Comparison of ENCODE assay signal across 7 mouse cellular contexts in the genomic region with DNA sequence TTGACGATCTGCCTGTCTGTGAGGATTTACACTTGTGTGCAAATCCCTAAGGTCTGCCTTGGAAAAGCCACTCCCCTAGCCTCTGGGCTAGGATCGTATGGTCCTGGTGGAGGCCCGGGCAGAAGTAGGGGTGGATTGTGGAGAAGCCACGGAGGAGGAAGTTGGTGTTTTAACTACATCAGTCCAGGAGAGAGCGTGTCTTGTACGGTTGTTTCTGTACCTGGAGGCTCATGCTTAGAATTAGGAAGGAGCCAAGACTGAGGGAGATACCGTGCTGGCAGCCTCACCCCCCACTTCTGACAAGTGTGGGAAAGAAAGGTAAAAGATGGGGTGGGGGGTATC. TPM values are rescaled to one million over a fixed set of nuclear protein-coding genes. Genes with fewer than 3 reads are reported as not detected.
A peak's percentile ranks its signal among the peaks of the same experiment; 100 is the strongest.
DNase-seq lines count a peak whose midpoint lies in the region; ATAC-seq and TF ChIP-seq lines count a peak whose summit lies in the region.

No protein-coding gene starts in this region.

- WGBS in hindbrain, embryonic 15.5 days = 31% methylated on average over 7 of the region's 7 CpGs
- WGBS in hindbrain, embryonic 16.5 days = 33% methylated on average over 7 of the region's 7 CpGs
- WGBS in limb, embryonic 11.5 days = 16% methylated on average over 7 of the region's 7 CpGs

- DNase-seq in ES-E14 (ENCODE audit: low read depth, low spot score) = no peak
- DNase-seq in limb, embryonic 11.5 days (ENCODE audit: low spot score) = no peak
- DNase-seq in adrenal gland, postnatal 4 days (ENCODE audit: low spot score in 2 of 2) = no peak

- H3K9ac ChIP-seq in hindbrain, embryonic 15.5 days = no peak overlapping the region
- no peak overlapping the region for H3K9ac ChIP-seq in hindbrain, embryonic 16.5 days (ENCODE audit: low read depth, low read length)
- peak overlapping the region; percentile 1; the same call in 1 of the 2 replicates for H3K9ac ChIP-seq in ES-E14 (ENCODE audit: insufficient read depth, low read depth, low read length, poor library complexity, severe bottlenecking)
- H3K9ac ChIP-seq in limb, embryonic 11.5 days (ENCODE audit: low read length) = no peak overlapping the region

- no peak overlapping the region for H3K27ac ChIP-seq in hindbrain, embryonic 15.5 days (replicated peaks)
- H3K27ac ChIP-seq in hindbrain, embryonic 16.5 days (ENCODE audit: low read depth, low read length) = no peak overlapping the region
- peak overlapping the region; percentile 79 for H3K27ac ChIP-seq in ES-E14 (ENCODE audit: insufficient read depth, low read depth, low read length, poor library complexity, severe bottlenecking)
- H3K27ac ChIP-seq in limb, embryonic 11.5 days (replicated peaks; ENCODE audit: low read depth, low read length) = no peak overlapping the region

- H3K4me3 ChIP-seq in hindbrain, embryonic 15.5 days = no peak overlapping the region
- H3K4me3 ChIP-seq in hindbrain, embryonic 16.5 days (ENCODE audit: low read length) = no peak overlapping the region
- H3K4me3 ChIP-seq in E14TG2a.4 (replicated peaks; ENCODE audit: low read length) (peak overlapping the region; percentile 67), ES-E14 (ENCODE audit: insufficient read depth in 1 of 2, low read depth in 1 of 2, low read length in 2 of 2, poor library complexity in 1 of 2, severe bottlenecking in 1 of 2) (peak overlapping the region in 1 of 2 experiments; percentile 47; a peak in 3 of 4 replicates)
- H3K4me3 ChIP-seq in limb, embryonic 11.5 days (ENCODE audit: low read depth, low read length) = no peak overlapping the region

- peaks cover 12% of the 10 kb centered on the region for H3K27me3 ChIP-seq in hindbrain, embryonic 15.5 days
- H3K27me3 ChIP-seq in hindbrain, embryonic 16.5 days (replicated peaks; ENCODE audit: control insufficient read depth, insufficient read depth, low read length) = peaks cover 2% of the 10 kb centered on the region; the same call in 1 of the 2 replicates
- peaks cover 4% of the 10 kb centered on the region; the same call in 1 of the 2 replicates for H3K27me3 ChIP-seq in E14TG2a.4 (ENCODE audit: insufficient read depth, low read length)
- H3K27me3 ChIP-seq in limb, embryonic 11.5 days (ENCODE audit: control insufficient read depth, insufficient read depth, low read length) = no peaks in the 10 kb centered on the region

- ATAC-seq in hindbrain, embryonic 15.5 days (ENCODE audit: low FRiP score, low read depth) = no peak
- ATAC-seq in hindbrain, embryonic 16.5 days = no peak
- ATAC-seq in limb, embryonic 11.5 days (ENCODE audit: insufficient number of reproducible peaks, low FRiP score, low TSS enrichment, low read depth) = no peak
- ATAC-seq in CD4-positive, CD25-positive, alpha-beta regulatory T cell, adult 4 months = no peak

- in situ Hi-C loops in ES-E14 (cut with MboI; ENCODE audit: low sequenced_read_pairs in 2 of 2, unreplicated experiment in 2 of 2) = no loop called here

- H3K4me1 ChIP-seq in hindbrain, embryonic 15.5 days (replicated peaks) = peaks cover 24% of the 10 kb centered on the region
- H3K4me1 ChIP-seq in hindbrain, embryonic 16.5 days (ENCODE audit: control insufficient read depth, insufficient read depth, low read depth, low read length) = peaks cover 11% of the 10 kb centered on the region
- H3K4me1 ChIP-seq in E14TG2a.4 (replicated peaks; ENCODE audit: low read depth, low read length) (peaks cover 70% of the 10 kb centered on the region), ES-E14 (ENCODE audit: control insufficient read depth in 2 of 2, insufficient read depth in 2 of 2, low read length in 2 of 2, poor library complexity in 1 of 2) (peaks cover 8 to 32% of the 10 kb centered on the region in 2 experiments)
- peaks cover 26% of the 10 kb centered on the region for H3K4me1 ChIP-seq in limb, embryonic 11.5 days (ENCODE audit: control insufficient read depth, insufficient read depth, low read length)

- H3K9me3 ChIP-seq in hindbrain, embryonic 15.5 days = no peaks in the 10 kb centered on the region
- H3K9me3 ChIP-seq in hindbrain, embryonic 16.5 days (ENCODE audit: control insufficient read depth, low read length) = no peaks in the 10 kb centered on the region
- H3K9me3 ChIP-seq in E14TG2a.4 (ENCODE audit: low read length) (no peaks in the 10 kb centered on the region), ES-E14 (ENCODE audit: control insufficient read depth, insufficient read depth, low read depth, low read length) (no peaks in the 10 kb centered on the region)
- no peaks in the 10 kb centered on the region for H3K9me3 ChIP-seq in limb, embryonic 11.5 days (ENCODE audit: control insufficient read depth, low read length)

- TF ChIP-seq CTCF in E14TG2a.4 (conservative IDR thresholded peaks at IDR 0.05; ENCODE audit: low read length) = no peak

- peak overlapping the region; percentile 51; the same call in 1 of the 2 replicates for H3K4me2 ChIP-seq in hindbrain, embryonic 15.5 days
- no peak overlapping the region for H3K4me2 ChIP-seq in hindbrain, embryonic 16.5 days (ENCODE audit: low read length)
- peak overlapping the region; percentile 11; the same call in 1 of the 2 replicates for H3K4me2 ChIP-seq in limb, embryonic 11.5 days (ENCODE audit: low read depth, severe bottlenecking)

- H3K36me3 ChIP-seq in hindbrain, embryonic 15.5 days = no peaks in the 10 kb centered on the region
- H3K36me3 ChIP-seq in hindbrain, embryonic 16.5 days (ENCODE audit: control insufficient read depth, insufficient read depth, low read length) = no peaks in the 10 kb centered on the region
- H3K36me3 ChIP-seq in E14TG2a.4 (ENCODE audit: insufficient read depth, low read length) (peaks cover 3% of the 10 kb centered on the region; the same call in 1 of the 2 replicates), ES-E14 (ENCODE audit: control insufficient read depth, insufficient read depth, low read length, poor library complexity, severe bottlenecking) (0 out of 2 replicates have a peak, but pooled peaks cover 2% of the 10 kb centered on the region)
- H3K36me3 ChIP-seq in limb, embryonic 11.5 days (ENCODE audit: control insufficient read depth, insufficient read depth, low read length) = no peaks in the 10 kb centered on the region

TF ChIP-seq in ES-E14, 5 proteins besides CTCF, POLR2A, EP300 and RAD21:
- TF ChIP-seq CHD2 (IDR thresholded peaks at IDR 0.05; ENCODE audit: low read depth, low read length) = no peak
- no peak for TF ChIP-seq HCFC1 (IDR thresholded peaks at IDR 0.05; ENCODE audit: borderline replicate concordance, insufficient read depth, low read length)
- TF ChIP-seq ZNF384 (IDR thresholded peaks at IDR 0.05; ENCODE audit: low read depth, low read length) = no peak
- no peak for TF ChIP-seq MAFK (IDR thresholded peaks at IDR 0.05; ENCODE audit: insufficient read depth, low read depth, low read length)
- TF ChIP-seq ZC3H11A (IDR thresholded peaks at IDR 0.05; ENCODE audit: borderline replicate concordance, low read depth, low read length) = no peak

RNA-seq across cellular contexts. Expression of a gene that starts 17.4 kb away (rescaled TPM):
- polyA plus RNA-seq in hindbrain, embryonic 15.5 days (2015; fragmentation: Nextera tagmentation; extraction: Ambion mirVana) = 2.1 and 2.3 TPM in 2 replicates
- 1.7 TPM in 2 replicates for polyA plus RNA-seq in hindbrain, embryonic 16.5 days (2015; fragmentation: Nextera tagmentation; extraction: Ambion mirVana)
- total RNA-seq in ES-E14 (2012; rRNA removed) = 10.9 and 12.1 TPM in 2 replicates
- 4.3 and 4.4 TPM in 2 replicates for polyA plus RNA-seq in limb, embryonic 11.5 days (2014; fragmentation: Nextera tagmentation; extraction: Ambion mirVana)
- 10 to 100 TPM; 21.0 to 29.2 TPM for total RNA-seq in adrenal gland, postnatal 4 days (2021)
- polyA plus RNA-seq in CD4-positive, CD25-positive, alpha-beta regulatory T cell, adult 4 months (2017; shearing (Covaris generic)) = 1 to 10 TPM in 1 of 2 experiments, under 1 TPM in 1; 0.91 to 2.2 TPM
